Mouse (Mus musculus): Measurements from ENCODE around the gene Dcbld2.

Dcbld2 gene

GRCm38 (mm10) chr16:58408062-58408486 is at the start of gene Dcbld2:
TSS of gene Dcbld2 (plus strand) at chr16:58408443.
- in situ Hi-C loops (cut with MboI; ENCODE audit: low pct_unique_long_range_greater_than_20kb in 1 of 2, low sequenced_read_pairs in 2 of 2, unreplicated experiment in 1 of 2) = no loop called here

GRCm38 (mm10) chr16:58377170-58377569 is 31.1 kb upstream of the Dcbld2 start:
- in situ Hi-C loops (cut with MboI; ENCODE audit: low pct_unique_long_range_greater_than_20kb in 1 of 2, low sequenced_read_pairs in 2 of 2, unreplicated experiment in 1 of 2) = no loop called here

- in situ Hi-C loops (cut with MboI; ENCODE audit: low pct_unique_long_range_greater_than_20kb in 1 of 2, low sequenced_read_pairs in 2 of 2, unreplicated experiment in 1 of 2) = no loop called here
Observed at GRCm38 (mm10) chr16:58377756-58378503, 30.3 kb upstream of the Dcbld2 start.

GRCm38 (mm10) chr16:58386241-58386757 is 21.9 kb upstream of the Dcbld2 start:
- in situ Hi-C loops (cut with MboI; ENCODE audit: low pct_unique_long_range_greater_than_20kb in 1 of 2, low sequenced_read_pairs in 2 of 2, unreplicated experiment in 1 of 2) = no loop called here

- in situ Hi-C loops (cut with MboI; ENCODE audit: low pct_unique_long_range_greater_than_20kb in 1 of 2, low sequenced_read_pairs in 2 of 2, unreplicated experiment in 1 of 2) = no loop called here
Observed at GRCm38 (mm10) chr16:58389143-58389755, 19.0 kb upstream of the Dcbld2 start.

GRCm38 (mm10) chr16:58393036-58393435 is 15.2 kb upstream of the Dcbld2 start:
- in situ Hi-C loops (cut with MboI; ENCODE audit: low pct_unique_long_range_greater_than_20kb in 1 of 2, low sequenced_read_pairs in 2 of 2, unreplicated experiment in 1 of 2) = no loop called here

GRCm38 (mm10) chr16:58394156-58394555 is 14.1 kb upstream of the Dcbld2 start:
- in situ Hi-C loops (cut with MboI; ENCODE audit: low pct_unique_long_range_greater_than_20kb in 1 of 2, low sequenced_read_pairs in 2 of 2, unreplicated experiment in 1 of 2) = no loop called here

GRCm38 (mm10) chr16:58398604-58399003 is 9.6 kb upstream of the Dcbld2 start:
- in situ Hi-C loops (cut with MboI; ENCODE audit: low pct_unique_long_range_greater_than_20kb in 1 of 2, low sequenced_read_pairs in 2 of 2, unreplicated experiment in 1 of 2) = no loop called here

GRCm38 (mm10) chr16:58401079-58401478 is 7.2 kb upstream of the Dcbld2 start:
- in situ Hi-C loops (cut with MboI; ENCODE audit: low pct_unique_long_range_greater_than_20kb in 1 of 2, low sequenced_read_pairs in 2 of 2, unreplicated experiment in 1 of 2) = no loop called here

GRCm38 (mm10) chr16:58404665-58405064 is 3.6 kb upstream of the Dcbld2 start:
- in situ Hi-C loops (cut with MboI; ENCODE audit: low pct_unique_long_range_greater_than_20kb in 1 of 2, low sequenced_read_pairs in 2 of 2, unreplicated experiment in 1 of 2) = no loop called here

- in situ Hi-C loops (cut with MboI; ENCODE audit: low pct_unique_long_range_greater_than_20kb in 1 of 2, low sequenced_read_pairs in 2 of 2, unreplicated experiment in 1 of 2) = no loop called here
Observed at GRCm38 (mm10) chr16:58405271-58405670, 3.0 kb upstream of the Dcbld2 start.

- in situ Hi-C loops (cut with MboI; ENCODE audit: low pct_unique_long_range_greater_than_20kb in 1 of 2, low sequenced_read_pairs in 2 of 2, unreplicated experiment in 1 of 2) = no loop called here
Observed at GRCm38 (mm10) chr16:58408487-58409281, 441 bp downstream of the Dcbld2 start.

- in situ Hi-C loops (cut with MboI; ENCODE audit: low pct_unique_long_range_greater_than_20kb in 1 of 2, low sequenced_read_pairs in 2 of 2, unreplicated experiment in 1 of 2) = no loop called here
Observed at GRCm38 (mm10) chr16:58409825-58410224, 1.6 kb downstream of the Dcbld2 start.

- in situ Hi-C loops (cut with MboI; ENCODE audit: low pct_unique_long_range_greater_than_20kb in 1 of 2, low sequenced_read_pairs in 2 of 2, unreplicated experiment in 1 of 2) = no loop called here
Observed at GRCm38 (mm10) chr16:58414801-58415200, 6.6 kb downstream of the Dcbld2 start.

GRCm38 (mm10) chr16:58415500-58415899 is 7.3 kb downstream of the Dcbld2 start:
- in situ Hi-C loops (cut with MboI; ENCODE audit: low pct_unique_long_range_greater_than_20kb in 1 of 2, low sequenced_read_pairs in 2 of 2, unreplicated experiment in 1 of 2) = no loop called here

- in situ Hi-C loops (cut with MboI; ENCODE audit: low pct_unique_long_range_greater_than_20kb in 1 of 2, low sequenced_read_pairs in 2 of 2, unreplicated experiment in 1 of 2) = no loop called here
Observed at GRCm38 (mm10) chr16:58421696-58422354, 13.6 kb downstream of the Dcbld2 start.

- in situ Hi-C loops (cut with MboI; ENCODE audit: low pct_unique_long_range_greater_than_20kb in 1 of 2, low sequenced_read_pairs in 2 of 2, unreplicated experiment in 1 of 2) = no loop called here
Observed at GRCm38 (mm10) chr16:58430246-58430645, 22.0 kb downstream of the Dcbld2 start.

GRCm38 (mm10) chr16:58432384-58432783 is 24.1 kb downstream of the Dcbld2 start:
- in situ Hi-C loops (cut with MboI; ENCODE audit: low pct_unique_long_range_greater_than_20kb in 1 of 2, low sequenced_read_pairs in 2 of 2, unreplicated experiment in 1 of 2) = no loop called here

- in situ Hi-C loops (cut with MboI; ENCODE audit: low pct_unique_long_range_greater_than_20kb in 1 of 2, low sequenced_read_pairs in 2 of 2, unreplicated experiment in 1 of 2) = no loop called here
Observed at GRCm38 (mm10) chr16:58444735-58445134, 36.5 kb downstream of the Dcbld2 start.

All from mouse embryonic stem cell (cell line).